Mouse (Mus musculus) heart, postnatal 0 days (tissue): ENCODE measurements around the gene Tmbim1. TPM values are rescaled to one million over a fixed set of nuclear protein-coding genes. Genes with fewer than 3 reads are reported as not detected.
"Not testable (repeated sequence)": the region's sequence is repeated elsewhere in the genome, so short reads cannot be mapped to it uniquely, and the experiment has no call there.

Experiments used
- ATAC-seq: fragments of 200-750 bp; cut with Nextera tagmentation; 2 replicates; pipeline ENCODE4 v1.8.0; 2017; ENCODE audit warnings: low read depth, moderate number of reproducible peaks, moderate library complexity; ENCODE audit not compliant: insufficient read depth
- DNase-seq: peaks from one replicate; pipeline ENCODE4 v3.0.0-alpha.2; 2016; ENCODE audit warnings: low spot score
- H3K27ac ChIP-seq: fragments of 300-500 bp; sonication (generic); 2 replicates; pipeline ENCODE4 v1.5.1; 2014; ENCODE audit warnings: low read depth, mild to moderate bottlenecking
- H3K27me3 ChIP-seq: fragments of 300-500 bp; sonication (generic); 2 replicates; pipeline ENCODE4 v1.6.1; 2014; ENCODE audit warnings: low read length, mixed read lengths; ENCODE audit not compliant: control insufficient read depth, insufficient read depth
- H3K36me3 ChIP-seq: fragments of 300-500 bp; sonication (generic); replicated peaks from 2 replicates; pipeline ENCODE4 v1.6.1; 2014; ENCODE audit warnings: low read length, mixed read lengths; ENCODE audit not compliant: control insufficient read depth, insufficient read depth
- H3K4me1 ChIP-seq: fragments of 300-500 bp; sonication (generic); 2 replicates; pipeline ENCODE4 v1.6.1; 2014; ENCODE audit warnings: antibody characterized with exemption; ENCODE audit not compliant: control insufficient read depth, insufficient read depth
- H3K4me2 ChIP-seq: fragments of 300-500 bp; sonication (generic); 2 replicates; pipeline ENCODE4 v1.6.1; 2014; ENCODE audit warnings: low read depth, mild to moderate bottlenecking, low read length, moderate library complexity
- H3K4me3 ChIP-seq: fragments of 300-500 bp; sonication (generic); 2 replicates; pipeline ENCODE4 v1.5.1; 2014; ENCODE audit warnings: low read depth, low read length
- H3K9ac ChIP-seq: fragments of 300-500 bp; sonication (generic); replicated peaks from 2 replicates; pipeline ENCODE4 v1.6.1; 2014; ENCODE audit warnings: low read depth, low read length, mixed read lengths
- H3K9me3 ChIP-seq: fragments of 300-500 bp; sonication (generic); replicated peaks from 2 replicates; pipeline ENCODE4 v1.6.1; 2016; ENCODE audit warnings: low read length; ENCODE audit not compliant: control insufficient read depth
- CTCF ChIP-seq: IDR thresholded peaks from 2 replicates; pipeline ENCODE4 v1.5.1; 2016; ENCODE audit warnings: antibody characterized with exemption, control low read depth, low read depth
- EP300 ChIP-seq: IDR thresholded peaks from 2 replicates; pipeline ENCODE4 v1.6.1; 2016; ENCODE audit warnings: antibody characterized with exemption, low read depth
- WGBS: fragments of 180-500 bp; shearing (Covaris S2); extraction: QIAGEN DNeasy Blood & Tissue Kit; methylation state at CpG from one replicate; pipeline ENCODE4 v1.1.7; 2014; 5-methylcytosine and 5-hydroxymethylcytosine counted together
- polyA plus RNA-seq: library from polyadenylated mRNA; unstranded; fragments of >200 nt; fragmentation: Nextera tagmentation; extraction: Ambion mirVana; gene quantifications from 2 replicates; pipeline ENCODE4 v1.2.1, GENCODE M21; 2015
- total RNA-seq: library from RNA; depleted of rRNA; stranded (reverse); fragments of >200 nt; gene quantifications from 2 replicates; pipeline ENCODE4 v1.2.3, GENCODE M21; 2014; ENCODE audit warnings: low replicate concordance

The Tmbim1 gene
- total and polyA plus RNA-seq, 2 experiments from 2014 or later, result 41.6 to 100 TPM

DNA sequence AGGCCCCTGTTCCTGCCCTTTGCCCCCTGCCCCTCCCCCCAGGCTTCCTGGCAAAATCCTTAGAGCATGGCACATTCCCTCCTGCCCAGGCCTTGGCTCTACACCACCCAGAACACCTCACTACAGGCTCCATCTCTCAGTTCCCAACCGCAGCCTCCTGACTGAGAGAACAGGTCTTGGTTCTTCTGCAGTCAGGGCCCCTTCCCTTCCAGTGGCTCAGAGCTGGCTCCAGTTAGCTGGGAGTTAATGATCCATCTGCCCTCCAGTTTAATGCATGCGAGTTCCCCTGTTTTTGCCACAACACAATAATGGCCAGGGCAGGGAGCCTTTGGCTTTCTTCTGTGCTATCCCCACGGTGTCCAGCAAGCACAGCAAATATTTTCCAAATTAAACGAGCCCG is 37.7 kb upstream of the Tmbim1 start:
- H3K9ac ChIP-seq, result no peak overlapping the region
- ATAC-seq, result no peak
- H3K9me3 ChIP-seq, result no peaks in the 10 kb centered on the region
- H3K4me3 ChIP-seq, result no peak overlapping the region
- DNase-seq, result no peak
- H3K27ac ChIP-seq, result no peak overlapping the region
- 70% methylated on average over 5 of the region's 5 CpGs for WGBS
- no peak for TF ChIP-seq EP300
- no peak for TF ChIP-seq CTCF
- peaks cover 14% of the 10 kb centered on the region for H3K4me1 ChIP-seq
- H3K36me3 ChIP-seq, result 0 out of 2 replicates have a peak, but pooled peaks cover 8% of the 10 kb centered on the region
- H3K4me2 ChIP-seq, result no peak overlapping the region
- no peaks in the 10 kb centered on the region for H3K27me3 ChIP-seq

DNA sequence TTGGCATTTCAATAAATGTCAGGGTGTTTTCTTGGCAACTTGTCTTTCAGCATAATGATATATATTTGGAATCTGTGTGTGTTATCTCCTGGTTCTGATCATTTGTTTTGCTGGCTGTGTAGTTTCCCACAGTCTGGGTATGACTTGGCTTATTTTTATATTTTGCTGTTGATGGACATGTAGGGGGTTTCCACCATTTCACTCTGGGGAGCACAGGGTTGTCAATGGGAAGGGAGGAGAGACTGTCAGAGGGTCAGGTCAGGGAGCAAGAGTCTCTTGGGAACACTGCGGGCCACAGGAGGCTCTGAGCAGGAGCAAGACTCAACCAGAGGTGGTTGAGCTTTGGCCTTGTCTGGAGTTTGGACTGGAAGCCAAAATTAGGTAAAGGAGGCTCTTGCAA is 36.9 kb upstream of the Tmbim1 start:
- DNase-seq (no peak), ATAC-seq (no peak)
- no peak overlapping the region for H3K27ac ChIP-seq
- WGBS, result 74% methylated on average over 1 of the region's 1 CpGs
- peaks cover 20% of the 10 kb centered on the region for H3K4me1 ChIP-seq
- H3K27me3 ChIP-seq, result no peaks in the 10 kb centered on the region
- H3K4me3 ChIP-seq, result no peak overlapping the region
- TF ChIP-seq CTCF (no peak), EP300 (no peak)
- no peak overlapping the region for H3K9ac ChIP-seq
- H3K9me3 ChIP-seq, result no peaks in the 10 kb centered on the region
- H3K4me2 ChIP-seq, result no peak overlapping the region
- H3K36me3 ChIP-seq, result 0 out of 2 replicates have a peak, but pooled peaks cover under 1% of the 10 kb centered on the region

DNA sequence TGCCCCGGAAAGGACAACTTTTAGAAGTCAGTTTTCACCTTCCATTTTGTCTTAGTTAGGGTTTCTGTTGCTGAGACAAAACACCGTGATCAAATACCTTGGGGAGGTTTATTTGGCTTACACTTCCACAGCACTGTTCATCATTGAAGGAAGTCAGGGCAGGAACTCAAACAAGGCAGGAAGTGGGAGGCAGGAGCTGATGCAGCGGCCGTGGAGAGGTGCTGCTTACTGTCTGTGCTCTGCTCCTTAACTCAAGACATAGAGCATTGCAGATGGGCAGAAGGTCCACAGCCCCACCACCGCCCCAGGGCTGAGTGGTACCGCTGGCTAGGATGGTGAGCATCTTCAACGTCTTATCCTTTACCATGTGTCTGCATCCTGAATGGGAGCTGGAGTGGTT is 36.5 kb upstream of the Tmbim1 start:
- Histone ChIP-seq H3K9ac (no peak overlapping the region), H3K4me2 (no peak overlapping the region), H3K27ac (no peak overlapping the region), H3K36me3 (no peaks in the 10 kb centered on the region), H3K27me3 (no peaks in the 10 kb centered on the region), H3K4me3 (no peak overlapping the region), H3K9me3 (no peaks in the 10 kb centered on the region), H3K4me1 (peaks cover 24% of the 10 kb centered on the region)
- TF ChIP-seq EP300 (no peak), CTCF (no peak)
- DNase-seq, result no peak
- ATAC-seq, result no peak
- 70% methylated on average over 7 of the region's 7 CpGs for WGBS

DNA sequence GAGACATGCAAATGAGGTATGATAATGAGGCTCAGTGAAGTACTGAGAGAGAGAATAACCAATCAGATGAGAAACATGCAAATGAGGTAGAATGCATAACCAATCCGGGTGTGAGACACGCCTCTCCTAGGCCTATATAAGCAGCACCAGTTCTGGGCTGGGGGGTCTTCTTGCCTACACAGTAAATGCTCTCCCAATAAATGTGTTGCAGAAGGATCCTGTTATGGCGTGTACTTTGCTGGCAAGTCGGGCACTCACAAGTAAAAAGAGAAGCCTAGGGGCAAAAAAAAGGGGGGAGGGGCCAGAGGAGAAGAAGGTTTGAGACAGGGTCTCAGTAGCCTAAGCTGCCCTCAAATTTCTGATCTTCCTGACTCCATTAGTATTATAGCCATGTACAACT is 35.6 kb upstream of the Tmbim1 start:
- 97% methylated on average over 4 of the region's 4 CpGs for WGBS
- not testable (repeated sequence) for ATAC-seq, H3K9me3 ChIP-seq, H3K9ac ChIP-seq, H3K27me3 ChIP-seq, H3K36me3 ChIP-seq, H3K27ac ChIP-seq, H3K4me2 ChIP-seq, H3K4me3 ChIP-seq, DNase-seq
- peaks cover 31% of the 10 kb centered on the region for H3K4me1 ChIP-seq

DNA sequence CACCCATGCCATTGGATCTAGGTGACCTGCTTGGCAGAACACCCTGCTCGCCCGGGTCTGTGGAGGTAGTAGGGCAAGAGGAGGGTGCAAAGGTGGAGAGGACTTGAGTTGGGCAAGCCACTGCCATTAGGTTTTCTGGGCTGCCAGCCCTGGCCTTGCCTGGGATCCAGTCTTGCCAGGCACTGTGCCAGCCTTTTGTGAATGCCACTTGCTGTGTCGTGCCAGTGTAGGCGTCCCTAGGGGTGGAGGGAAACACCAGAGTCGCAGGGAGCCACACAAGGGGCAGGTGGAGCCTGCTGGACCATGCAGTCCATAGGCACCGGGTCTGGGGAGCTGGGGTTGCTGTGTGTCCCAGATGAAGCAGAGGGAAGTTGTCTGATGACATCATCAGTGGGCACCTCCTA is 34.9 kb upstream of the Tmbim1 start:
- H3K4me1 ChIP-seq, result peaks cover 38% of the 10 kb centered on the region
- H3K27me3 ChIP-seq, result no peaks in the 10 kb centered on the region
- DNase-seq (no peak), ATAC-seq (peak; percentile 20; the same call in 1 of the 2 replicates)
- H3K9me3 ChIP-seq, result no peaks in the 10 kb centered on the region
- H3K36me3 ChIP-seq, result no peaks in the 10 kb centered on the region
- no peak overlapping the region for H3K4me2 ChIP-seq
- H3K27ac ChIP-seq, result peak overlapping the region; percentile 35; the same call in 1 of the 2 replicates
- H3K9ac ChIP-seq, result no peak overlapping the region
- WGBS, result 73% methylated on average over 6 of the region's 6 CpGs
- no peak overlapping the region for H3K4me3 ChIP-seq
- no peak for TF ChIP-seq EP300
- no peak for TF ChIP-seq CTCF

DNA sequence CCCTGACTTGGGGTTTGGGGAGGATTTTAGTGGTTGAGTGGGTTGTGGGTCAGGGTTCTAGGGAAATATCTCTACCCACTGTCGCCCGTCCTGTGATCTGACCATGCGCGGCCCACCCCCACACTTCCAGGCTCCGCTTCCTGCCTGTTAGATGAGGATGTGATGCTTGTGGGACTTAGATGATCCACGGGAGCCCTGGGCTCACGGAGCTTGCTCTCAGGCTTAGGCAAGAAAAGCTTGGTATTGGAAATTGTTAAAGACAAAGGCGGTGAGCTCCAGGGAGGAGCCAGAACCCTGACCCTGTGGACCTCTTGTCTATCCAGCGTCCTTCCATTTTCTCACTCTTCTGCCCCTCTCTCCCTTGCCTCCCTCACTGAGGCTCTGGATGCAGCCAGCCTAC is 34.5 kb upstream of the Tmbim1 start:
- H3K4me1 ChIP-seq, result peaks cover 41% of the 10 kb centered on the region
- H3K9ac ChIP-seq, result no peak overlapping the region
- WGBS, result 73% methylated on average over 9 of the region's 9 CpGs
- TF ChIP-seq EP300 (no peak), CTCF (no peak)
- peak overlapping the region; percentile 35; the same call in 1 of the 2 replicates for H3K27ac ChIP-seq
- H3K27me3 ChIP-seq, result no peaks in the 10 kb centered on the region
- no peaks in the 10 kb centered on the region for H3K9me3 ChIP-seq
- ATAC-seq, result no peak
- no peak overlapping the region for H3K4me3 ChIP-seq
- DNase-seq, result no peak
- no peak overlapping the region for H3K4me2 ChIP-seq
- no peaks in the 10 kb centered on the region for H3K36me3 ChIP-seq
